Mouse (Mus musculus): Measurements from ENCODE around the gene Il17c. TPM values are rescaled to one million over a fixed set of nuclear protein-coding genes. Genes with fewer than 3 reads are reported as not detected.

Gene Il17c
- polyA plus RNA-seq, 1 experiment: 1.4 TPM

GRCm38 (mm10) chr8:122414311-122414710 is 7.5 kb upstream of the Il17c start:
- Histone ChIP-seq H3K27me3 (ENCODE audit: control insufficient read depth, insufficient read depth, low read length) (no peaks in the 10 kb centered on the region), H3K36me3 (ENCODE audit: control insufficient read depth, insufficient read depth, low read length) (peaks cover 73% of the 10 kb centered on the region), H3K27ac (ENCODE audit: control insufficient read depth, insufficient read depth, low read length) (no peak overlapping the region), H3K4me3 (ENCODE audit: control insufficient read depth, insufficient read depth, low read length) (no peak overlapping the region), H3K4me1 (replicated peaks; ENCODE audit: control insufficient read depth, insufficient read depth, low read length) (no peaks in the 10 kb centered on the region)
- DNase-seq: no peak
- WGBS: 97% methylated on average over 9 of the region's 9 CpGs
- TF ChIP-seq CTCF (IDR thresholded peaks at IDR 0.05; ENCODE audit: borderline replicate concordance, control insufficient read depth, extremely low read depth, insufficient read depth, low read length, poor library complexity) (no peak), POLR2A (IDR thresholded peaks at IDR 0.05; ENCODE audit: control insufficient read depth, extremely low read depth, insufficient read depth, low read length, poor library complexity) (no peak)

GRCm38 (mm10) chr8:122415554-122415953 is 6.3 kb upstream of the Il17c start:
- H3K4me3 ChIP-seq (ENCODE audit: control insufficient read depth, insufficient read depth, low read length): no peak overlapping the region
- no peaks in the 10 kb centered on the region for H3K27me3 ChIP-seq (ENCODE audit: control insufficient read depth, insufficient read depth, low read length)
- no peaks in the 10 kb centered on the region for H3K4me1 ChIP-seq (replicated peaks; ENCODE audit: control insufficient read depth, insufficient read depth, low read length)
- no peak for TF ChIP-seq POLR2A (IDR thresholded peaks at IDR 0.05; ENCODE audit: control insufficient read depth, extremely low read depth, insufficient read depth, low read length, poor library complexity)
- no peak for TF ChIP-seq CTCF (IDR thresholded peaks at IDR 0.05; ENCODE audit: borderline replicate concordance, control insufficient read depth, extremely low read depth, insufficient read depth, low read length, poor library complexity)
- H3K36me3 ChIP-seq (ENCODE audit: control insufficient read depth, insufficient read depth, low read length): peaks cover 61% of the 10 kb centered on the region
- WGBS: 29% methylated on average over 6 of the region's 6 CpGs
- DNase-seq: no peak
- H3K27ac ChIP-seq (ENCODE audit: control insufficient read depth, insufficient read depth, low read length): no peak overlapping the region

GRCm38 (mm10) chr8:122419881-122420555 is 1.8 kb upstream of the Il17c start:
- no peak overlapping the region for H3K27ac ChIP-seq (ENCODE audit: control insufficient read depth, insufficient read depth, low read length)
- H3K27me3 ChIP-seq (ENCODE audit: control insufficient read depth, insufficient read depth, low read length): no peaks in the 10 kb centered on the region
- peaks cover 21% of the 10 kb centered on the region for H3K36me3 ChIP-seq (ENCODE audit: control insufficient read depth, insufficient read depth, low read length)
- H3K4me1 ChIP-seq (replicated peaks; ENCODE audit: control insufficient read depth, insufficient read depth, low read length): no peaks in the 10 kb centered on the region
- DNase-seq: no peak
- WGBS: 91% methylated on average over 9 of the region's 9 CpGs
- TF ChIP-seq CTCF (IDR thresholded peaks at IDR 0.05; ENCODE audit: borderline replicate concordance, control insufficient read depth, extremely low read depth, insufficient read depth, low read length, poor library complexity) (no peak), POLR2A (IDR thresholded peaks at IDR 0.05; ENCODE audit: control insufficient read depth, extremely low read depth, insufficient read depth, low read length, poor library complexity) (no peak)
- H3K4me3 ChIP-seq (ENCODE audit: control insufficient read depth, insufficient read depth, low read length): no peak overlapping the region

GRCm38 (mm10) chr8:122423217-122423616 is 1.4 kb downstream of the Il17c start:
- Histone ChIP-seq H3K36me3 (ENCODE audit: control insufficient read depth, insufficient read depth, low read length) (peaks cover 21% of the 10 kb centered on the region), H3K27ac (ENCODE audit: control insufficient read depth, insufficient read depth, low read length) (no peak overlapping the region), H3K4me1 (replicated peaks; ENCODE audit: control insufficient read depth, insufficient read depth, low read length) (peaks cover 4% of the 10 kb centered on the region), H3K27me3 (ENCODE audit: control insufficient read depth, insufficient read depth, low read length) (no peaks in the 10 kb centered on the region), H3K4me3 (ENCODE audit: control insufficient read depth, insufficient read depth, low read length) (no peak overlapping the region)
- TF ChIP-seq CTCF (IDR thresholded peaks at IDR 0.05; ENCODE audit: borderline replicate concordance, control insufficient read depth, extremely low read depth, insufficient read depth, low read length, poor library complexity) (no peak), POLR2A (IDR thresholded peaks at IDR 0.05; ENCODE audit: control insufficient read depth, extremely low read depth, insufficient read depth, low read length, poor library complexity) (no peak)
- no peak for DNase-seq
- 96% methylated on average over 24 of the region's 24 CpGs for WGBS

- Histone ChIP-seq H3K36me3 (ENCODE audit: control insufficient read depth, insufficient read depth, low read length) (peaks cover 21% of the 10 kb centered on the region), H3K27me3 (ENCODE audit: control insufficient read depth, insufficient read depth, low read length) (no peaks in the 10 kb centered on the region), H3K4me1 (replicated peaks; ENCODE audit: control insufficient read depth, insufficient read depth, low read length) (peaks cover 8% of the 10 kb centered on the region), H3K27ac (ENCODE audit: control insufficient read depth, insufficient read depth, low read length) (no peak overlapping the region), H3K4me3 (ENCODE audit: control insufficient read depth, insufficient read depth, low read length) (no peak overlapping the region)
- no peak for TF ChIP-seq CTCF (IDR thresholded peaks at IDR 0.05; ENCODE audit: borderline replicate concordance, control insufficient read depth, extremely low read depth, insufficient read depth, low read length, poor library complexity)
- no peak for TF ChIP-seq POLR2A (IDR thresholded peaks at IDR 0.05; ENCODE audit: control insufficient read depth, extremely low read depth, insufficient read depth, low read length, poor library complexity)
- WGBS: 90% methylated on average over 5 of the region's 5 CpGs
- no peak for DNase-seq
Measured at GRCm38 (mm10) chr8:122423659-122424058, 1.8 kb downstream of the Il17c start.

DNA sequence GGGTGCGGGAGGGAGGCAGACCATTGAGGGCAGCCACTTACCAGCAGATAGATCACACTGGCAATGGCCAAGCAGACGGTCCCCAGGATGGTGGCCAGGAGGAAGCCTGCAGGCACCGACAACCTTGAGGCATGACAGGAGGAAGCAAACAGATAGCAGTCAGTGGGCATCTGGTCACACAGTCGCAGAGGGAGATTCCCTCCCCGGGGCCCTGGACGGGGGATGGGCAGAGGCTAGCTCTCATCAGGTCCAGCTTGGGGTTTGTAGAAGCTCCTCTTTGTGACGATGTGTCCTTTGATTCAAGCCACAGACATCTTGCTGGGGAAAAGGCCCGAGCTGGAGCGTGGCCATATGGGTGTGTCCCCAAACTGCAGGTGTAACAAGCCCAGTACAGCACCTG is 4.3 kb downstream of the Il17c start:
- H3K4me3 ChIP-seq (ENCODE audit: control insufficient read depth, insufficient read depth, low read length): no peak overlapping the region
- no peak for DNase-seq
- H3K27ac ChIP-seq (ENCODE audit: control insufficient read depth, insufficient read depth, low read length): no peak overlapping the region
- TF ChIP-seq POLR2A (IDR thresholded peaks at IDR 0.05; ENCODE audit: control insufficient read depth, extremely low read depth, insufficient read depth, low read length, poor library complexity) (no peak), CTCF (IDR thresholded peaks at IDR 0.05; ENCODE audit: borderline replicate concordance, control insufficient read depth, extremely low read depth, insufficient read depth, low read length, poor library complexity) (no peak)
- H3K4me1 ChIP-seq (replicated peaks; ENCODE audit: control insufficient read depth, insufficient read depth, low read length): peaks cover 21% of the 10 kb centered on the region
- H3K36me3 ChIP-seq (ENCODE audit: control insufficient read depth, insufficient read depth, low read length): peaks cover 21% of the 10 kb centered on the region
- no peaks in the 10 kb centered on the region for H3K27me3 ChIP-seq (ENCODE audit: control insufficient read depth, insufficient read depth, low read length)
- 91% methylated on average over 9 of the region's 9 CpGs for WGBS

All from thymus, adult 2 months (tissue).